Mouse (Mus musculus) intestine, postnatal 0 days (tissue): ENCODE data around the gene Slc18b1. TPM values are rescaled to one million over a fixed set of nuclear protein-coding genes. Genes with fewer than 3 reads are reported as not detected.

Source experiments
- ATAC-seq: fragments of 200-750 bp; cut with Nextera tagmentation; 2 replicates; pipeline ENCODE4 v1.8.0; 2017; ENCODE audit warnings: mild to moderate bottlenecking, moderate TSS enrichment, moderate library complexity
- H3K27ac ChIP-seq: fragments of 300-500 bp; sonication (generic); 2 replicates; pipeline ENCODE4 v1.5.1; 2014; ENCODE audit warnings: mild to moderate bottlenecking, low read depth, low read length, moderate library complexity
- H3K27me3 ChIP-seq: fragments of 300-500 bp; sonication (generic); replicated peaks from 2 replicates; pipeline ENCODE4 v1.6.1; 2014; ENCODE audit warnings: low read length, mixed read lengths; ENCODE audit not compliant: control insufficient read depth, insufficient read depth
- H3K36me3 ChIP-seq: fragments of 300-500 bp; sonication (generic); 2 replicates; pipeline ENCODE4 v1.6.1; 2014; ENCODE audit warnings: mild to moderate bottlenecking, moderate library complexity; ENCODE audit not compliant: control insufficient read depth, insufficient read depth
- H3K4me1 ChIP-seq: fragments of 300-500 bp; sonication (generic); replicated peaks from 2 replicates; pipeline ENCODE4 v1.6.1; 2014; ENCODE audit warnings: antibody characterized with exemption, low read length, mixed read lengths; ENCODE audit not compliant: control insufficient read depth, insufficient read depth
- H3K4me2 ChIP-seq: fragments of 300-500 bp; sonication (generic); replicated peaks from 2 replicates; pipeline ENCODE4 v1.6.1; 2014; ENCODE audit warnings: low read depth, mild to moderate bottlenecking, moderate library complexity
- H3K4me3 ChIP-seq: fragments of 300-500 bp; sonication (generic); 2 replicates; pipeline ENCODE4 v1.5.1; 2014; ENCODE audit warnings: low read depth, low read length
- H3K9ac ChIP-seq: fragments of 300-500 bp; sonication (generic); 2 replicates; pipeline ENCODE4 v1.6.1; 2014; ENCODE audit warnings: mild to moderate bottlenecking, low read depth, low read length
- H3K9me3 ChIP-seq: fragments of 300-500 bp; sonication (generic); 2 replicates; pipeline ENCODE4 v1.6.1; 2016; ENCODE audit warnings: mixed run types; ENCODE audit not compliant: control insufficient read depth
- CTCF ChIP-seq: sonication (generic); IDR thresholded peaks from 2 replicates; pipeline ENCODE4 v1.5.1; 2016; ENCODE audit warnings: low read depth, mild to moderate bottlenecking, control low read depth, antibody characterized with exemption, moderate library complexity
- WGBS: fragments of 180-500 bp; shearing (Covaris S2); extraction: QIAGEN DNeasy Blood & Tissue Kit; methylation state at CpG from one replicate; pipeline ENCODE4 v1.1.7; 2014; 5-methylcytosine and 5-hydroxymethylcytosine counted together
- polyA plus RNA-seq: library from polyadenylated mRNA; unstranded; fragments of >200 nt; fragmentation: Nextera tagmentation; extraction: Ambion mirVana; gene quantifications from 2 replicates; pipeline ENCODE4 v1.2.1, GENCODE M21; 2015

The Slc18b1 gene
- polyA plus RNA-seq, 1 experiment from 2014 or later: 12.9 TPM

- ATAC-seq: peak; percentile 31; the same call in 1 of the 2 replicates
- Histone ChIP-seq H3K27ac (no peak overlapping the region), H3K4me3 (no peak overlapping the region), H3K9me3 (no peaks in the 10 kb centered on the region), H3K4me1 (no peaks in the 10 kb centered on the region), H3K9ac (no peak overlapping the region), H3K4me2 (no peak overlapping the region), H3K36me3 (no peaks in the 10 kb centered on the region), H3K27me3 (no peaks in the 10 kb centered on the region)
- 21% methylated on average over 9 of the region's 9 CpGs for WGBS
- TF ChIP-seq CTCF: peak; percentile 54
Observed at GRCm38 (mm10) chr10:23839368-23839767, 42.6 kb downstream of the Slc18b1 start.

DNA sequence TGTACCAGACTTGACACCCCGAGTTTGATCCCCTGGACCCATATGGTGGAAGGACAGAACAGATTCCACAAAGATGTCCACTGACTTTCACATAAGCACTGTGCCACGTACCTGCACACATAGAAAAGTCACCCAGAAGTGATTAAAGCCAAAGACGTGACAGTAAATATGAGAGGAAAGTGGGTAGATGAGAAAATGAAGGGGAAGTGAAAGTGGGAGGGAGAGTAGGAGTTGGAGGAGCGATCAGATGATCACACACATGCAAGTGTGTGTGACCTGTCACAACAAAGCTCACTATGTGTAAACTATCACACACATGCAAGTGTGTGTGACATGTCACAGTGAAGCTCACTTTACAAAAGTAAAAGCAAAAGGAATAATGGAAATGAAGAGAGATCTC is 43.7 kb downstream of the Slc18b1 start:
- no peaks in the 10 kb centered on the region for H3K4me1 ChIP-seq
- H3K4me3 ChIP-seq: no peak overlapping the region
- no peak for ATAC-seq

GRCm38 (mm10) chr10:23851228-23851912 is 54.6 kb downstream of the Slc18b1 start, which contains the start of gene Vnn3:
Vnn3 (plus strand) TSS chr10:23851462.
- Histone ChIP-seq H3K4me1 (no peaks in the 10 kb centered on the region), H3K9me3 (no peaks in the 10 kb centered on the region), H3K4me3 (no peak within 1 kb of the TSS), H3K27ac (no peak within 1 kb of the TSS), H3K4me2 (no peak within 1 kb of the TSS), H3K36me3 (no peaks in the 10 kb centered on the region), H3K27me3 (no peaks in the 10 kb centered on the region), H3K9ac (no peak within 1 kb of the TSS)
- ATAC-seq: no peak
- WGBS: 54% methylated on average over 4 of the region's 4 CpGs
- TF ChIP-seq CTCF: no peak

More for the DNA sequence above, 43.7 kb downstream of the Slc18b1 start:
- Histone ChIP-seq H3K9me3 (no peaks in the 10 kb centered on the region), H3K4me2 (no peak overlapping the region), H3K9ac (no peak overlapping the region), H3K27me3 (no peaks in the 10 kb centered on the region), H3K36me3 (no peaks in the 10 kb centered on the region), H3K27ac (no peak overlapping the region)
- TF ChIP-seq CTCF: no peak
- WGBS: 73% methylated on average over 4 of the region's 4 CpGs

GRCm38 (mm10) chr10:23852096-23852495 is 55.3 kb downstream of the Slc18b1 start:
- ATAC-seq: no peak
- no peak for TF ChIP-seq CTCF
- Histone ChIP-seq H3K4me3 (no peak overlapping the region), H3K36me3 (no peaks in the 10 kb centered on the region), H3K9me3 (no peaks in the 10 kb centered on the region), H3K27ac (no peak overlapping the region), H3K4me1 (no peaks in the 10 kb centered on the region), H3K27me3 (no peaks in the 10 kb centered on the region), H3K4me2 (no peak overlapping the region), H3K9ac (no peak overlapping the region)
- 87% methylated on average over 2 of the region's 2 CpGs for WGBS

- H3K4me1 ChIP-seq: no peaks in the 10 kb centered on the region
- H3K4me3 ChIP-seq: no peak overlapping the region
- H3K9ac ChIP-seq: no peak overlapping the region
- H3K36me3 ChIP-seq: no peaks in the 10 kb centered on the region
- no peak overlapping the region for H3K27ac ChIP-seq
- no peaks in the 10 kb centered on the region for H3K9me3 ChIP-seq
- ATAC-seq: peak; percentile 90
- no peaks in the 10 kb centered on the region for H3K27me3 ChIP-seq
- no peak overlapping the region for H3K4me2 ChIP-seq
- no peak for TF ChIP-seq CTCF
- 49% methylated on average over 9 of the region's 9 CpGs for WGBS
Observed at GRCm38 (mm10) chr10:23864362-23865312, 67.9 kb downstream of the Slc18b1 start.

Other genes starting within 250 kb of the Slc18b1 start
- gene Rps12, start 9.7 kb upstream of the Slc18b1 start, polyA plus RNA-seq: 144 and 151 TPM in 2 replicates
- 0.10 TPM in 1 of 2 replicates, not detected in the other for gene Vnn3, start 54.5 kb downstream of the Slc18b1 start, polyA plus RNA-seq
- 7.4 and 8.2 TPM in 2 replicates for gene Vnn1, start 97.7 kb downstream of the Slc18b1 start, polyA plus RNA-seq
- gene Taar1, start 123.4 kb downstream of the Slc18b1 start, polyA plus RNA-seq: not detected in 2 replicates
- not detected in 2 replicates for gene Taar2, start 141.6 kb downstream of the Slc18b1 start, polyA plus RNA-seq
- gene Taar3, start 152.6 kb downstream of the Slc18b1 start, polyA plus RNA-seq: not detected in 2 replicates
- gene Taar4, start 163.5 kb downstream of the Slc18b1 start, polyA plus RNA-seq: not detected in 2 replicates
- not detected in 2 replicates for gene Taar5, start 173.7 kb downstream of the Slc18b1 start, polyA plus RNA-seq
- gene Taar6, start 188.7 kb downstream of the Slc18b1 start, polyA plus RNA-seq: not detected in 2 replicates
- gene Taar7a, start 196.5 kb downstream of the Slc18b1 start, polyA plus RNA-seq: not detected in 2 replicates
- not detected in 2 replicates for gene Taar7b, start 203.0 kb downstream of the Slc18b1 start, polyA plus RNA-seq
- gene Taar7d, start 230.2 kb downstream of the Slc18b1 start, polyA plus RNA-seq: not detected in 2 replicates
- gene Taar7e, start 240.6 kb downstream of the Slc18b1 start, polyA plus RNA-seq: not detected in 2 replicates